Mouse (Mus musculus) hindlimb bud, embryonic 11.5 days (tissue): ENCODE results near the gene Neurog2.

Experiments
- DNase-seq: peaks from one replicate; pipeline ENCODE4 v3.0.0-alpha.2; 2012; ENCODE audit warnings: low read depth, low spot score; ENCODE audit errors: extremely low spot score

Neurog2 gene

DNA sequence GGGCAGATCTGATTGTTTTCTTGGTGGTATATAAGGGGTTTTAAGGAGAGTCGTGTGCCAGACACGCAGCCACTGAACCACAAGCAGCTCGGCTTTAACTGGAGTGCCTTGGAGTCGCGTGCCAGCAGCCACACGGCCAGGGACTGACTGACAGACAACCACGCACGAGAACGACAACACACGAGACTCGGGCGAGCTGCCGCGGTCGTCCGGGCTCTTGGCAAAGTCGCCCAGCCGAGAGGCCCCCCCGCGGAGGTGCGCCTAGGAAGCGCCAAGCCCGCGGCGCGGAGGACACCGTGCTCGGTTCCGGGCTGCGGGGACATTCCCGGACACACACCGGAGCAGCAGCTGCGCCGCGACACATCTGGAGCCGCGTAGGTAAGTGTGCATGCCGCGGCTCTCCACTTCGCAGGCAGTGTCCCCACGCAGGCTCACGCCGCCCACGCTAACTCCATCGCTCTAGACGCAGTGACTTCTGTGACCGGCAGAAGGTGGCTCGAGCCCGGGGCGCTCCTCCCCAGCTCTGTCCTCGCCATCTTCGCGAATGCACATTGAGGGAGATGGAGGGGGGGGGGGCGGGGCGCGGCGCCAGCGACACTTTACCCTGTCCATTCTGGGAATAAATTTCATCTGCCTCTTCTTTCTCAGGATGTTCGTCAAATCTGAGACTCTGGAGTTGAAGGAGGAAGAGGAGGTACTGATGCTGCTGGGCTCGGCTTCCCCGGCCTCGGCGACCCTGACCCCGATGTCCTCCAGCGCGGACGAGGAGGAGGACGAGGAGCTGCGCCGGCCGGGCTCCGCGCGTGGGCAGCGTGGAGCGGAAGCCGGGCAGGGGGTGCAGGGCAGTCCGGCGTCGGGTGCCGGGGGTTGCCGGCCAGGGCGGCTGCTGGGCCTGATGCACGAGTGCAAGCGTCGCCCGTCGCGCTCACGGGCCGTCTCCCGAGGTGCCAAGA lies at the start of gene Neurog2:
Gene Neurog2 (plus strand): TSS at position 56 of the 953 bp plus-strand sequence.
- no peak for DNase-seq

DNA sequence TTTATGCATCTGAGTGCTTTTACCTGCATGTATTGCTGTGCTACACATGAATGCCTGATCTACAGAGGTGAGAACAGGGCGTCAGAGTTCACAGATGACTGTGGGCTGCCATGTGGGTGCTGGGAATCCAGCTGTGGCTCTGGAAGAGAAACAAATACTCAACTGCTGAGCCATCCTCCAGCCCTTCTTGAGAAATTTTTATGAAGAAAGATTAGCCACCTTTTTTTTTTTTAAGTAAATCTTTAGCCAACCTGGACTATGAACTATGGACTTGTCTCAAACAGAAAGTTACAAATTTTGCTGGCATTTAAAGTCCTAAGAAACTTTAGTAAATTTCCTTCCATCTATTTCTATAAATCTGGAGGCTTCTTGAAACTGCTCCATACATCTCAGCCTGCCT lies 35.8 kb upstream of the Neurog2 start:
- DNase-seq, result no peak

DNA sequence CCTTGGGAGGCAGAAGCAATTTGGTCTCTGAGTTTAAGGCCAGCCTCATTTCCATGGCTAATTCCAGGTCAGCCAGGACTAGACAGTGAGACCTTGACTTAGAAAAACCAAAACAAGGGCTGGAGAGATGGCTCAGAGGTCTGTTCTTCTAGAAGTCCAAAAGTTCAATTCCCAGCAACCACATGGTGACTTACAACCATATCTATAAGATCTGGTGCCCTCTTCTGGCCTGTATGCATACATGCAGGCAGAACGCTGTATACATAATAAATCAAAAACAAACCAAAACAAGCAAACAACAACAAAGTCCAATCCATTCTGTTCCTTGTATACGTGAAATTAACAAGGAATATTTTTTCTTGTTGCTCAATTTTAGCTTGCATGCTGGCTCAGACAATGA lies 24.8 kb upstream of the Neurog2 start:
- no peak for DNase-seq

DNA sequence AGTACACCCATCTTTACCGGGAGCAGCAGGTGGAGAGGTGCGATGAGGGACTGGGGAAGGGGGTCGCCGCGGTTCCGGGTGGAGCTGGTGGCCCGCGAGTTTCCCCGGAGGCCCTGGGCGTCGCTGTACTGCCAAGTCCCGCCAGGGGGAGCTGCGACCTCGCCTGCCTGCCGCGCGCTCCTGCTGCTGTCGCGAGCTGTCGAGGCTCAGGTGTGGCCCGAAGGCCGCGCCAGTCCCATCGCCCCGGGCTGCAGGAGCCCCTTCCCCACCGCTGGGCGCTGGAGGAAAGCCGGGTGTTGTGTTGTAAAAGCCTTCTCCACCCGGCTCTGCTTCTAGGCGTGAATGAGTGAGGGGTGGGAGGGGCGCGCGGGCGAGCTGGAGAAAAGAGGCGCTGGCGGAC lies 7.6 kb upstream of the Neurog2 start:
- no peak for DNase-seq

DNA sequence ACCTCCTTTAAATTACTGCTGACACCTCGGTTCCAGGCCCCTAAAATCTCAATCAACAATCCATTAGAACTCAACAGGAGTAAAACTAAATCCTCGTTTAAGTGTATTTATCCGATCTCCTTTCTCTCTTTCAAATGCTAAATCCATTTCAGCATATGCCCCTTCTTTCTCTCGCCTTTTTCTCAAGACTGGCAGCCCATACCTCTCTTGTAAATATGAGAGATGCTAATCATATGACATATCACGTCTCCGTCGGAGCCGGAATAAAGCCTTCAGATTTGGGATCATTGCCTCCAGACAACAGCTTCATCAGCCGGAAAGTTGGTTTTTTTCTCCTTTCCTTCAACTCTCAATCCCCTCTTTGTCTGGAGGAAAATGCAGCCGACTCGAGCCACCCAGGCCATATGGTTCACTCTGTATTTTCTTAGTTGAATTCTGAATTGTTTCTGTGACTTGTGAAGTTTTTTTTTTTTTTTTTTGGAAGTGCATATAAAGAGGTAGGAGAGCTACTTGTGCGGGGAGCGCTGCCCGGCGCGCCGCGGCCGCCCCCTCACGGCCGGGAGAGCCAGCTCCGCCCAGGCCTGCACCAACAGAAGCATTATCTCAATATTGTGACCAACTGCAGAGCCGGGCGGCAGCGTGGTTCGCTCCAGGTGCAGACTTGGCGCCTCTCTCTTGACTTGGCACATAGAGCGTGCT lies 7.1 kb upstream of the Neurog2 start:
- no peak for DNase-seq

DNA sequence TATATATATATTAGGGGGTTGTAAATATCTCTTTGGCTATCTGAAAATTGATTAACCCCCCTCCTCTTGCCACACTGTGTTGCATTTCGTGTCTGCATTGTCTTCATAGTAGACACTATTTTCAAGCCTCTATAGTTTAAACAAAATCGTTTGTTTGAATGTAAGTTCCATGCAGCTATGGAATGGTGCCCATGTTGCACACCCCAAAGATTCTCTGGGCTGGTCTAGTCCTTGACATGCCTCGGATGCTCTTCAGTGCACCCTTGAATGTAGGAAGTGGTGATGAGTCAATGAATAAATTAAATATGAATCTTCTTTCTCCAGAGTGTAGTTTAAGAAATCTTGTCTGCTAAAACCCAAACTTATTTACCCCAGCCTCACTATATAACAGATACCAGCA lies 6.4 kb upstream of the Neurog2 start:
- DNase-seq, result no peak

DNA sequence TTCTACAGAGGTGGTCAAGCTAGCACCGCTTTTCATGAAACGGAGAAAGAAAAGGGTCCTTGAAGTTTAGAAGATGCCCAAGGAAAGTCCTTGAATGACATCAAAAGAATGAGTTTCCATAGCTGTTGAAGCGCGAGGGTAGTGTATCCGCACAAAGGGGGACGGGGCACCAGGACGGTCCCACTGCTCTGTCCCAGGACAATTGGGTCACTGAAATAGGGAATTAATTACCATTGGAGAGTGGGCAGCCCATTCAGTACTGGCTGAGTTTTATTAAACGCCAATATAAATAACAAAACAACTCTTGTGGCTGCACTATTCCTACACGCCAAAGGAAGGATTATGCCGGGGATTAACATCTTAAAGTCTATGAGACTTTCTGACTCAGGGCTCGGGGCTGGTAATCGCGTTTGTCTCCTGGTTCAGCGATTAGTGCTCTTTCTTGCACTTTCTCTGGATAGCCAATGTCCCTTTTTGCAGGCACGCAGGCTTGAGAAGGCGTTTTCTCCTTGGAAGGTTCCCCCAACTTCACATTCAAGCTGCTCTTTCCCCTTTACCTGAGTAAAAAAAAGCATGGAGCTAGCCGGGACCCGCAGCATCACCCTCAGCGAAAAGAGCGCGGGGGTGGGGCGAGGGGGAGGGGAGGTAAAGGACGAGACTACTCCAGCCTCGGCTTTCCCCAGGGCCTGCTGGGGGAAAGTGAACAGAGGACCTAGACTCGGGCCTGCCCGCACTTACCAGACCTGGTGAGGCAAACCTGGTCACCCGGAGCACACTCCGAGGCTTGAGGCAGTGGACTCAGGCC lies 5.6 kb upstream of the Neurog2 start:
- no peak for DNase-seq

DNA sequence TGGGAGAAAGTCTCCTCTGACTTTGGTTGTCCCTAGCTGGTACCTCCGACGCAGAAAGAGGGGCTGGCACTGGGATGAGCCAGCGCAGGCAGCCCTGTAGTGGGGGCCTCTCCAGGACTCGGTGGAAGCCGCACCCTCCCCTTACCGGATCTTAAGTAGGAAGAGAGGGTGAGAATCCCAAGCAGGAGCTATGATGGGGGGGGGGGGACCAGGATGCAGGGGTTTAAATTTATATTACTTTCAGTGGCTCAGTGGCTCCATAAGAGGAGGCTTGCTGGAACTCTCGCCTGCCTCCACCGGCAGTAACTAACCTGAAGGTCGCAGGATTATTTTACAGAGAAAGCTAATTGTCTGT lies 5.0 kb upstream of the Neurog2 start:
- DNase-seq, result no peak

DNA sequence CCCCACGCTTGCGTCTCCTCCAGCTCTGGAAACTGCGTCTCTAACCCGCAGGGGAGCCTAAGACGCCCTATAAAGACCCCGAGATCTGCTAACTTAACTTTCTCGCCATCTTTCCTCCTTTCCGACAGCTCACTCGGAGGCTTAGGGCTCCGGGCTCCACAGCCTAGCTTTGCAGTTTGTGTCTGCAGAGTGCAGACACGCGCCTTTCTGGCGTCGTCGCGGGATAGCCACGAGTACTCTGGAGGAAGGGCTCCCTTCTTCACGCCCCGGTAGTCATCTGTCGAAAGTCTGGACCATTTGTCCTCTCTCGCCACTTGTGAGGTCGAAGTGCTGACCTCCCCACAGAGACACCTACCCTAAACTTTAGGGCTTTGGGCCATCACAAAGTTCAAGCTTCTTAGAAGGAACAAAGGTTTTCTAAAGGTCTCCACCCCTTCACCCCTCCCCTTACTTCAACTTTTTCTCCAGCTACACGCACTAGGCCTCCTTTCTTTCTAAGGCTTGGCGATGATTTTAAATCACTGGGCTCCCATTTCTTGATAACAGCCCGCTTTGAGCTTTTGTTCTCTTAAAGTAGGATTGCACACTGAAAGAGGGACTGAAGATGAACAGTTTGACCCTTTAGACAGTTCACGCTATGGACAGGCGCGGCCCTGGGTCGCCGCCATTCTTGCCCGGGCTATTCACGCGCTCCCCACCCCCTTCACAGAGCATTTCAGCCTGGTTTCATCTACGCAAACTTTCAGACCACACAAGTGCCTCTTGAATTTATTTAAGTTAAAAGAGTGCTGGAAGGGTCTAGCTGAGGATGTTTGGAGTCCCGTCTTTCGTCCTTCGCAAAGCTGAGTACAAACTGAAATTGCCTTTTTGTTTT lies 4.4 kb upstream of the Neurog2 start:
- no peak for DNase-seq

DNA sequence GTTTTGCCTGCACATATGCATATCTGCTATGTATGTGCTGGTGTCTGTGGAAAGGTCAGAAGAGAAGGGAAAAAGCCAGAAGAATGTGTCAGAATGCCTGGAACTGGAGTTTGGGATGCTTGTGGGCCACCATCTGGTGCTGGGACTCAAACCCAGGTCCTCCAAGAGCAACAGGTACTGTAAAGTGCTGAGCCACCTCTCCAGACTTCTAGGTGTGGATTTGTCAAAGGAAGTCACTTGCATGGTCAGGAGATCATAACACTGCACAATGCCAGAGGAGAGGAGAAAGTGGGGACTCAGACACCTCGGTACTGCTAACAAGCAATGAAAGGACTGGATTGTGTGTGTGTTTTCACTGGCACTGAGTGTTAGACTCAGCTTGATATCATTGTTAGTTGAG lies 2.7 kb upstream of the Neurog2 start:
- no peak for DNase-seq

DNA sequence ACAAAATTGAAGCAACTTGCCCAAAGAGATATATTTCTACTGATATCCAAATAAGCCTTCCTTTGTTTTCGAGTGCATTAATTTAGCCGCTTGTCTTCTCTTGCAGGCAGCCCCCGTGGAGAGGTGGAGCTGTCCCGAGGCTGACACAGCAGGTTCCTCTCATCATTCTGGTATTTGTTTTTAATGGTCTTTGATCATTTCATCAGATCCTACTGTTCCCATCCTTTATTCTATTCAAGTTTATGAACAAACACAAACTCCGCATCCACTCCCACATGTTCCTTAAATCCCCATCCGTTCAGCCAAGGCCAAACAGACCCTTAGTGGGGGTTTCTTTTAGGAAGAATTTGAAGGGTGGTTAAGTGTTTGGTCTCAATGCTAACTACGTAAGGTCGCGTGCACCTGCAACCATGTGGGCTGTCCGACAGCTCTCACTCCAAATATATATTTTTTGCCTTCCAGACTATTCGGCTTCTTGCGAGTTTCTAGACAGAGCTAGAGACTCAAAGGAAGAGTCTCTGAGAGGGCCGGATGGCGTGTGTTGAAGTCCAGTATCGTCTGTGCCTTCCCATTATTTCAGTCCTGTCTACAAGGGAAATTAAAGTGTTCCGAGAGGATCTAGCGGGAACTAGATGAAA lies 2.1 kb upstream of the Neurog2 start:
- DNase-seq, result no peak

DNA sequence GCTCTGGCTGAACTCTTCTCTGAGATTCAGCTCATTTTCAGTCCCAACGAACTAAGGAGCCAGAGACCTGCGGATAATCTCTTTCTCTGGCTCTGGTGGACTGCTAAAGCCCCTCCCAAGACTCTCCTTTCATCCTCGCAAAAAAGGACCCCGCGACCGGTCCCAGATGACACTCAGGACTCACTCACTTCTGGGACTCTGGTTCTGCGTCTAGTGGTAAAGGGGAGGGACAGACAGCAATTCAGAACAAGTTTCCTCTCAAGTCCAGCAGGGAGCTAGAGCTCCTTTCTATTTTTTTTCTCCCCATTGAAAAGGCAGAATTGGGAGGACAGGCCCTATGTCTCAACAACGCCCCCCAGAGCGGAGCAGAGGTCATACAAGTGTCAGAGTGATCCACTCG lies 1.4 kb upstream of the Neurog2 start:
- no peak for DNase-seq

DNA sequence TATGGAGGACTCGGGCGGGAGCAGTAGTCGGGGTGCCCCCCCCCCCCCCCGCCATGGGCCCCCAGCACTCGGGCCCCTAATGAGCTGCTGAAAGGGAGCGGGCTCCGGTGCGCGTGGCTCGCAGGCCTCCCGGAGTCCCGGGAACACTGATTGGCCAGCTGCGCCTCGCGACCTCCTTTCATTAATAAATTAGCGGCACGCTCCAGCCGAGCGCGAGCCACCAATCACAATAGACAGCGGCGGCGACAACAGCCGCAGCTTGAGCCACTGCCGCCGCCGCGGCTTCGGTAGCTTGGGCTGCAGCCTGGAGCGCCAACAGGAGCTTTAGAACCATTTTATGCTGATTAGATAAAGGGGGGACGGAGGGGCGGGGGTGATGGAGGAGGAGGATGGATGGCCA lies 404 bp upstream of the Neurog2 start:
- no peak for DNase-seq

DNA sequence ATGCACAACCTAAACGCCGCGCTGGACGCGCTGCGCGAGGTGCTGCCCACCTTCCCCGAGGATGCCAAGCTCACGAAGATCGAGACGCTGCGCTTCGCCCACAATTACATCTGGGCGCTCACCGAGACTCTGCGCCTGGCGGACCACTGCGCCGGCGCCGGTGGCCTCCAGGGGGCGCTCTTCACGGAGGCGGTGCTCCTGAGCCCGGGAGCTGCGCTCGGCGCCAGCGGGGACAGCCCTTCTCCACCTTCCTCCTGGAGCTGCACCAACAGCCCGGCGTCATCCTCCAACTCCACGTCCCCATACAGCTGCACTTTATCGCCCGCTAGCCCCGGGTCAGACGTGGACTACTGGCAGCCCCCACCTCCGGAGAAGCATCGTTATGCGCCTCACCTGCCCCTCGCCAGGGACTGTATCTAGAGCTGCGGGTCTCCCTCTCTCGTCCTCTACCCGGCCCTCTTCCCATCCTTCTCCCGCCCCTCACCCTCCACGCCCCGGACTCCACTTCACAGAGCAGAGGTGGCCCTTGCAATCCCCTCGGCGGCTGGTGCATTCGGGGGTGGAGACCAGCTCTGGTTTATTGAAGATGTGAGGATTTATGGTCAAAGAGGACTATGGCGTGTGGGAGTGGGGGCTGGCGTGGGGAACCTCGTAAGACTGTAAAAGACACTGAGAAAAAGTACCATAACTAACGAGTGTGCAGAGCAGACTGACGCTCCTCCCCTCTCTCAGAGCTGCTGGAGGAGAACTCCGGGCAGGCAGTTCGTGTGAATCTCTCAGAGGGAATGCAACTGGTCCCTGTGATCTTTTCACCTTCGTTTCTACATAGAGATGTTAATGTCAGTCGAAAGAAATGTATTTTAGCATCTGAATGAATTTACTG lies 1.4 kb downstream of the Neurog2 start:
- DNase-seq, result no peak

DNA sequence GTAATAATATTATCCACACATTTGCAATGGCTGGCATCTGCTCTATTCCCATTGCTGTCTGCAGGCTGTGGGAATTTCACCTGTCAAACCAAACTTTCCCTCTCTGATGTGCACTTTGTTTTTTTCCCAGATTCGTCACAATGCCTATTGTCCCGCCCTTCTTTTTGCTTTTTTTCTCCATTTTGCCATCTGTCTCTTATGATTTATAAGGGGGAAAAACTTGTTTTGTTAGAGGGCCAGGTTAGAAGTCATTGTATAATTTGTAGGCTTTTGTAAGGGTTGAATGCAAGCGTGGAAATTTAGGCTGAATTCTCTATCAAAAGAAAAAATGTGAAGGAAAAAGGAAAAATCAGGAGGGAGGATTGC lies 2.0 kb downstream of the Neurog2 start:
- DNase-seq, result no peak

DNA sequence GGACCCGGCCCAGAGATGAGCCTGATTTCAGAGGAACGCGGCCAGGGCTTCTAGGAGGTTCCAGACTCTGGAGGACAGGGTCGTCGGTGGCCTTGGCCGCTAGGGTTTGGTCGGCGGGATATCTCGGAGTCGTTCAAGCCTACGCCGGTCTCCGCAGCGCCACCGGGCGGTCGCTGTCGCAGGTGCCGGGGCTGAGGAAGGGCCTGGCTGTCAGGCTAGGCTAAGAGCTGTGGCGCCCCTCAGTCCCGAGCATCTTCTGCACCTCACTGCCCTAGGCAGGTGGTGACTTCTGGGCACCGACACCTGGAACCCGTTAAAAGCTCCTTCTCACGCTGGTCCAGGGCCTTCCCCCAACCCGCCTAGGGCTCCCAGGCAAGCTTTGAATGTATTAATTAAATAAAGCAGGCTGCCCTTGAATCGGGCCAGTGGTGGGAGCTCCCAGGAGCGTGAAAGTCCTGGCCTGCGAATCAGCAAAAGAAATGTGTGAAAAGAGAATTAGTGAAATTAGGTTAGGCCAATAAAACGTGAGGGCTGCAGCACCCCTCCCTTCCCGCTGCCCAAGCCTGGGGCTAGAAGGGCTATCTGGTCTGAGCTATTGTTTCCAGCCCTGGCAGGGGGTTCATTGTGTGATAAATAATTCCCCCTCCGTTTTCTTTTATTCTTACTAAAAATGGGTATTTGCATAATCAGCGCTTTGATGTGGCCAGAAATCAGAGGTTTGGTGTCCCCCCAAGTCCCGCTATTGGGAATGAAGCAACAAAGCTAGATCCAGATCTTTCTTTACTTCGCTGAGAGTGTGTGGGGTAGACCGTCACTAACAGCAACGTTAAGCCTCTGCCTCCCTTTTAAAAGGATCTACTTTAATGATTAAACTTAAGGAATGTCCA lies 7.2 kb downstream of the Neurog2 start:
- no peak for DNase-seq

DNA sequence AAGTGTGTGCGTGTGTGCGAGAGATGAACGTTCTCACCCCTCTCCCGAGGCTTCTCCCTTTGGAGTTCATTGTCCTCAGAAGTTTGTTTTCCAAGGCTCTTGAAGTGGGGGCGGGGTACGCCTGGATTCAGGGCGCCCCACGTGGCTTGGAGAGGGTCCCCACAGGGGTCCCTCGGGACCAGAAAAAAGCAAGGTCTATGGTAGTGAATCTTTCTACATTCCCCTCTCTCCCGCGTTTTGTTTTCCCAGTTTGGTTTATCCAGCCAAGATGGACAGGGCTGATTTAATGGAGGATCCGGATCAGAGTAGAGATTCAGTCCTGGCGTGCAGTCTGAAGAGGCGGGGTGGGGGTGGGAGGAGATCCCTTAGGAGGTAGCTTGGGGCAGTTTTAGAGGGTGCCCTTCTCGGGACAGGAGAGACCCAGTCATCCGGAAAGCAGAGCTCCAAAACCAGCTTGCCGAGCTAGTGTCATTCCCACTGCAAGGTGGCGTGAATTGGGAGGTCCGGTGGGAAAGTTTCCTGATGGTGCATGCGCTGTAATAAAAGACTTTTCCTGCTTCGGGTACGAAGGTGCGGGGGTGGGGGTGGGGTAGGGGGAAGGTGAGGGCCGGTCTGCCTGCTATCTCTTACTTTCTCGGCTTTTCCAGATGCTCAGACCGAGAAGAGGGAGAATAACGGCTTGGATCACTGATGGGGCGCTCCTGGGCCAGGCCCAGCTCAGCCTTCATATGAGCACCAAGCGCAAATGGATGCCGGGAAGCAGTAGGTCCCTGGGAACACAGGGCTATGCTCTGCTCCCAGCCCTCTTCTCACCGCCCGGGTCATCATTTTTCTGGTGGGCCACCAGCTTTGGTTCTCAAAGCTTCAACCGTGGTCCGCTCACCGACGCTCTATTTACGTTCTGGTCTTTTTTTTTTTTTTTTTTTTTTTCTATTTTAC lies 8.1 kb downstream of the Neurog2 start:
- DNase-seq, result no peak
